Mouse (Mus musculus) kidney, embryonic 14.5 days (tissue): ENCODE measurements around the gene Abcb9. TPM values are rescaled to one million over a fixed set of nuclear protein-coding genes. Genes with fewer than 3 reads are reported as not detected.
A peak's percentile ranks its signal among the peaks of the same experiment; 100 is the strongest.

Experiments used
- ATAC-seq: fragments of 200-750 bp; cut with Nextera tagmentation; 2 replicates; pipeline ENCODE4 v1.8.0; 2017; ENCODE audit warnings: moderate number of reproducible peaks, mild to moderate bottlenecking, moderate TSS enrichment, moderate library complexity; ENCODE audit not compliant: low FRiP score, low TSS enrichment
- H3K27ac ChIP-seq: fragments of 300-500 bp; sonication (generic); 2 replicates; pipeline ENCODE4 v1.5.1; 2014; ENCODE audit warnings: low read depth, mild to moderate bottlenecking, low read length, moderate library complexity, mixed read lengths
- H3K27me3 ChIP-seq: fragments of 300-500 bp; sonication (generic); 2 replicates; pipeline ENCODE4 v1.6.1; 2014; ENCODE audit warnings: mild to moderate bottlenecking, low read length; ENCODE audit not compliant: control insufficient read depth, insufficient read depth
- H3K36me3 ChIP-seq: fragments of 300-500 bp; sonication (generic); 2 replicates; pipeline ENCODE4 v1.6.1; 2014; ENCODE audit warnings: low read length, mixed read lengths; ENCODE audit not compliant: control insufficient read depth, insufficient read depth
- H3K4me1 ChIP-seq: fragments of 300-500 bp; sonication (generic); 2 replicates; pipeline ENCODE4 v1.6.1; 2014; ENCODE audit warnings: low read length, mixed read lengths; ENCODE audit not compliant: control insufficient read depth, insufficient read depth
- H3K4me2 ChIP-seq: fragments of 300-500 bp; sonication (generic); replicated peaks from 2 replicates; pipeline ENCODE4 v1.6.1; 2014; ENCODE audit warnings: low read depth, mild to moderate bottlenecking, low read length
- H3K4me3 ChIP-seq: fragments of 300-500 bp; sonication (generic); 2 replicates; pipeline ENCODE4 v1.5.1; 2014; ENCODE audit warnings: mild to moderate bottlenecking, low read length
- H3K9ac ChIP-seq: fragments of 300-500 bp; sonication (generic); 2 replicates; pipeline ENCODE4 v1.6.1; 2014; ENCODE audit warnings: low read depth, mild to moderate bottlenecking, low read length, moderate library complexity
- H3K9me3 ChIP-seq: fragments of 300-500 bp; sonication (generic); 2 replicates; pipeline ENCODE4 v1.6.1; 2016; ENCODE audit warnings: low read length; ENCODE audit not compliant: control insufficient read depth
- WGBS: fragments of 180-500 bp; shearing (Covaris S2); extraction: QIAGEN DNeasy Blood & Tissue Kit; methylation state at CpG from one replicate; pipeline ENCODE4 v1.1.7; 2014; 5-methylcytosine and 5-hydroxymethylcytosine counted together
- polyA plus RNA-seq: library from polyadenylated mRNA; unstranded; fragments of >200 nt; fragmentation: Nextera tagmentation; extraction: Ambion mirVana; gene quantifications from 2 replicates; pipeline ENCODE4 v1.2.1, GENCODE M21; 2014

Gene Abcb9
- polyA plus RNA-seq, 1 experiment from 2014 or later = 0.97 TPM

DNA sequence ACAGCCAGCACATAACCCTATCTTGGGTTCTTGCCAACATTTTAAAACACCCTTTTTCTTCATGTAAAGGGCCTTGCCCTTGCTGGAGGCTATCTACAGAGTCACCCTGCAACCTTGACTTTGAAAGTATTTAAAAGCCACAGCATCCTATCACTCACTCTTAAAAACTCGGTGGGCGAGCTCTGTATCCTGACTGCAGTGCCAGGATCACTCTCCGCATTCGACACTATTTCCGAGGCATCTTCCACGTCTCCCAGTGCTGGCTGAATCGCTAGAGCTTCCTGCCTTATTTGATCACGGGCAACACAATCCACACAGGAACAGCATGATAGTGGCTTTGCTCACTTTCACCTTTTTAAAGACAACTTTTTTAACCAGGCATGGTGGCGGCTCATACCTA, 77.7 kb downstream of the Abcb9 start:
- no peaks in the 10 kb centered on the region for H3K27me3 ChIP-seq
- 85% methylated on average over 9 of the region's 9 CpGs for WGBS
- H3K36me3 ChIP-seq = no peaks in the 10 kb centered on the region; the same call in 1 of the 2 replicates
- H3K4me1 ChIP-seq = peaks cover 50% of the 10 kb centered on the region
- no peak for ATAC-seq
- no peak overlapping the region for H3K4me3 ChIP-seq
- H3K4me2 ChIP-seq = no peak overlapping the region
- H3K9ac ChIP-seq = no peak overlapping the region
- no peaks in the 10 kb centered on the region for H3K9me3 ChIP-seq
- H3K27ac ChIP-seq = no peak overlapping the region

GRCm38 (mm10) chr5:124016291-124016821, 79.2 kb downstream of the Abcb9 start:
- 83% methylated on average over 7 of the region's 7 CpGs for WGBS
- Histone ChIP-seq H3K4me1 (peaks cover 66% of the 10 kb centered on the region), H3K4me3 (no peak overlapping the region), H3K9me3 (no peaks in the 10 kb centered on the region), H3K27me3 (no peaks in the 10 kb centered on the region), H3K27ac (no peak overlapping the region), H3K36me3 (no peaks in the 10 kb centered on the region; the same call in 1 of the 2 replicates), H3K9ac (no peak overlapping the region), H3K4me2 (no peak overlapping the region)
- ATAC-seq = no peak

DNA sequence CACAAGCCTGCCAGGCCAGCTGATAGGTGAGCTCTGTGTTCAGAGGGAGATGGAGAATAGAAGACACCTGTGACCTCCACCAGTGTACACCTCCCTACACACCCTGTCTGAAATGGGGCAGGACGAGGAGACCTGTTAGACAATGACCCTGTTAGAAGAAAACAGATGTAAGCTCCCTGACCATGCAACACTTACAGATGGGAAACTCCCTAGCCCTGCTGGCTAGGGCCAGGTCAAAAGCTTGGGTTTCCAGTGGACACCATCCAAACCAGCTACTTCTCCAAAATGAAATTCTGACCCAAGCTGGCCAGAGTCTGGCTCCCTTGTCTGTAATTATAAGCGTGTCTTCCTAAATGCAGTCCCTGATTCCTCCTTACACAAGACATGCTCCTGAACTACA, 79.9 kb downstream of the Abcb9 start:
- peaks cover 72% of the 10 kb centered on the region for H3K4me1 ChIP-seq
- no peak for ATAC-seq
- H3K27me3 ChIP-seq = no peaks in the 10 kb centered on the region
- H3K9me3 ChIP-seq = no peaks in the 10 kb centered on the region
- H3K9ac ChIP-seq = no peak overlapping the region
- H3K4me2 ChIP-seq = no peak overlapping the region
- no peak overlapping the region for H3K4me3 ChIP-seq
- no peak overlapping the region for H3K27ac ChIP-seq
- WGBS = 80% methylated on average over 2 of the region's 2 CpGs
- no peaks in the 10 kb centered on the region; the same call in 1 of the 2 replicates for H3K36me3 ChIP-seq

DNA sequence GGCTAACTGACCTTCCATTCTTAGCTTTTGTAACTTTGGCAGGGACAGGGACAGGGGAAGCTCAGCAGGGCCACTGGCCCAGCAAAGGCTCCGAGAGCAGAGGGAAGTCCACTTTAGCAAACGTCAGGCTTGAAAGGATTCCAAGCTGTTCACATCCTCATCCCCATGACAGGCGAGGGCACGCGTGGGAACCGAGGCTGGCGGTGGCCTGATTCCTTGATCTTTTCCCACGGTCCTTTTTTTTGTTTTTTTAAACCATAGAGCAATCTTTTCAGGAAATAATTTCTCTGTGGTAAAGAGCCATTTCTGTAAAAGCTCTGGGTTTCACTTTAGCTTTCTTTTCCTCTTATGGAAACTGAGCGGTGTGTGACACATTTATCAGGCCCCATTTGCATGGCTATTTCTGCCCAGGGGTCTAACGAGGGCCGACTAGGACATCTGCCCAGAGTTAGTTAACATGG, 80.8 kb downstream of the Abcb9 start:
- H3K36me3 ChIP-seq = peaks cover under 1% of the 10 kb centered on the region; the same call in 1 of the 2 replicates
- ATAC-seq = no peak
- no peaks in the 10 kb centered on the region for H3K9me3 ChIP-seq
- H3K27ac ChIP-seq = peak overlapping the region; percentile 56; the same call in 1 of the 2 replicates
- 21% methylated on average over 11 of the region's 11 CpGs for WGBS
- H3K4me1 ChIP-seq = peaks cover 78% of the 10 kb centered on the region
- H3K27me3 ChIP-seq = no peaks in the 10 kb centered on the region
- no peak overlapping the region for H3K4me2 ChIP-seq
- H3K9ac ChIP-seq = 0 out of 2 replicates have a peak overlapping the region, but pooled peaks have one; percentile 23
- H3K4me3 ChIP-seq = no peak overlapping the region

DNA sequence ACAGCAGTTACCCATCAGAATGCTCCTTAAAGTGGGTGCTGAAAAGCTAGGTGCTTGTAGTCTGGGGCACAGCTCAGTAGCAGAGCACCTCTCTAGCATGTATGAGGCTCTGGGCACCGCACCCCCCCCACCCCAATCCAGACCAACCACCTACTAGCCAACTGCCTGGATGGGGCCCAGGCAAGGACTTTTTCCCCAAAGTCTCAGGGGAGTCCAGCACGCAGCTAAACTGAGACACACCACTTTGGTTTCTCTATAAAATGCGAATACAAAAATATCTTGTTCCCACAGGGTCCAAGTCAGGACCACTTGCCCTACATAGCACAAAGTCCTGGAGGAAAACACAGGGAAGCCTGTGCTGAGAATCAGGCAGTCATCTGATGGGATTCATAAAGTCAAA, 81.4 kb downstream of the Abcb9 start:
- no peak for ATAC-seq
- Histone ChIP-seq H3K4me1 (peaks cover 74% of the 10 kb centered on the region), H3K9ac (no peak overlapping the region), H3K4me2 (no peak overlapping the region), H3K9me3 (no peaks in the 10 kb centered on the region), H3K27ac (no peak overlapping the region; the same call in 1 of the 2 replicates), H3K36me3 (peaks cover 3% of the 10 kb centered on the region; the same call in 1 of the 2 replicates), H3K4me3 (no peak overlapping the region), H3K27me3 (no peaks in the 10 kb centered on the region)
- whole genome bisulfite sequencing = 81% methylated on average over 3 of the region's 3 CpGs

- no peak for ATAC-seq
- no peak overlapping the region for H3K4me3 ChIP-seq
Observed at GRCm38 (mm10) chr5:124013747-124014146, 81.9 kb downstream of the Abcb9 start.

GRCm38 (mm10) chr5:124012885-124013284, 82.7 kb downstream of the Abcb9 start:
- Histone ChIP-seq H3K4me1 (peaks cover 62% of the 10 kb centered on the region), H3K4me2 (no peak overlapping the region), H3K9me3 (no peaks in the 10 kb centered on the region), H3K36me3 (peaks cover 15% of the 10 kb centered on the region; the same call in 1 of the 2 replicates), H3K4me3 (no peak overlapping the region), H3K27me3 (no peaks in the 10 kb centered on the region), H3K9ac (no peak overlapping the region), H3K27ac (peak overlapping the region; percentile 90; the same call in 1 of the 2 replicates)
- ATAC-seq = no peak
- WGBS = 79% methylated on average over 10 of the region's 10 CpGs

More at GRCm38 (mm10) chr5:124013747-124014146, 81.9 kb downstream of the Abcb9 start:
- no peak overlapping the region for H3K9ac ChIP-seq
- peaks cover 70% of the 10 kb centered on the region for H3K4me1 ChIP-seq
- no peaks in the 10 kb centered on the region for H3K9me3 ChIP-seq
- no peaks in the 10 kb centered on the region for H3K27me3 ChIP-seq
- WGBS = 78% methylated on average over 16 of the region's 16 CpGs
- H3K27ac ChIP-seq = no peak overlapping the region
- peaks cover 7% of the 10 kb centered on the region; the same call in 1 of the 2 replicates for H3K36me3 ChIP-seq
- no peak overlapping the region for H3K4me2 ChIP-seq

DNA sequence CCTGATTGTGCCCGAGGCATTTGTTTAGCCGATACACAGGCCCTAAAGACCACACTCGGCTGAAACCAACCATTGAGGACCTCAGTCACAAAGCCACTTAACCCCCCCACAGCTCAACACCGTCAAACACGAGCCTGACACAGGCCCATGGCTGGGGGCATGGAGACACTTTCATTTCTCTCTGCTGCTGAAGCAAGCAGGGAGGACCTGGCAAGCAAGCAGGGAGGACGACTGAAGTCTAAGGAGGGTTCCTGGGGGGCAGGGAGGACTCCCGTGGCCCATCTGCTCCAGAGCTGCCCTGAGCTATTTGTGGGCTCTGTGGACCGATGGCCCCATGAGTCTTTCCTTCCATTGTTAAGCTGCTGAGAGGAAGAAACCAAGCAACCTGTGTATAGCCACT, 83.7 kb downstream of the Abcb9 start:
- Histone ChIP-seq H3K9ac (peak overlapping the region; percentile 40; the same call in 1 of the 2 replicates), H3K27me3 (no peaks in the 10 kb centered on the region), H3K9me3 (no peaks in the 10 kb centered on the region), H3K4me3 (no peak overlapping the region), H3K36me3 (peaks cover 23% of the 10 kb centered on the region; the same call in 1 of the 2 replicates), H3K4me1 (peaks cover 56% of the 10 kb centered on the region), H3K4me2 (no peak overlapping the region; the same call in 1 of the 2 replicates), H3K27ac (peak overlapping the region; percentile 90; the same call in 1 of the 2 replicates)
- ATAC-seq = no peak
- 18% methylated on average over 8 of the region's 8 CpGs for WGBS
